Mouse (Mus musculus) Patski (cell line): Measurements from ENCODE around the gene Zfp839. TPM values are rescaled to one million over a fixed set of nuclear protein-coding genes. Genes with fewer than 3 reads are reported as not detected.

Experiments used
- ATAC-seq: fragments of 100-300 bp; one replicate; pipeline ENCODE4 v1.8.0; 2021
- CTCF ChIA-PET: fragments of 350-600 bp; sonication (Branson Sonifier 250); formaldehyde crosslinking; loops from one replicate; lab custom pipeline; 2022; ENCODE audit warnings: inconsistent platforms; lab: Charles Lee
- POLR2A ChIA-PET: fragments of 350-600 bp; sonication (Branson Sonifier 250); formaldehyde crosslinking; loops from one replicate; lab custom pipeline; 2022; ENCODE audit warnings: antibody characterized with exemption, inconsistent platforms; lab: Charles Lee
- DNase-seq: peaks from one replicate; pipeline ENCODE4 v3.0.0-alpha.2; 2011; ENCODE audit warnings: low read depth, low spot score
- H3K27me3 ChIP-seq: fragments of 371-371 bp; one replicate; pipeline ENCODE4 v1.5.1; 2021
- CTCF ChIP-seq: fragments of 100-300 bp; IDR thresholded peaks from one replicate; pipeline ENCODE4 v1.5.1; 2021
- in situ Hi-C: fragments of 300-500 bp; cut with MboI; formaldehyde crosslinking; loops from 3 replicates; pipeline ENCODE4 v1.11.1; 2018; ENCODE audit warnings: low pct_unique_long_range_greater_than_20kb, mixed read lengths
- polyA plus RNA-seq: library from polyadenylated mRNA; unstranded; gene quantifications from one replicate; pipeline ENCODE4 v1.2.3, GENCODE M21; 2021

Zfp839 gene
- polyA plus RNA-seq, 1 experiment from 2014 or later, result 7.6 TPM

DNA sequence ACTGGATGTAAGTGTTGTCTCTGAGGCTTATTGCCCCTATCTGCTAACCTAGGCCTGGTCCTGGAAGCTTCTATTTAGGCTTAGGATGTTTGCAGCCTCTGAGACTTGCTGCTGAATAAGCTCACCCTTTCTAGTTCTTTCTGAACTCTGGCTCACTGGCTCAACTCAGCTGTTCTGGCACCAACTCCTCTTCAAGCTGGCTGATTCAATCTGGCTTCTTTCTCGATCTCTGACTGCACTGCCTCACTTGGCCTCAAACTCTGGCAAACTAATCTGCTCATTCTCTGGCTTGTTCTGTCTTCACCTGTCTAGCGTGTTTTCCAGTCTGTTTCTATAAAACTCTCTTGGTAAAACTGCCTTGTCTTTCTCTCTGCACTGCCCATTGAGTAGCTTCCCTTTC, 25.3 kb downstream of the Zfp839 start:
- no peak for TF ChIP-seq CTCF
- ChIA-PET POLR2A (no interaction called here), CTCF (no interaction called here)
- no peak for ATAC-seq
- no peaks in the 10 kb centered on the region for H3K27me3 ChIP-seq
- in situ Hi-C loops, result no loop called here
- DNase-seq, result no peak

- POLR2A ChIA-PET, result no interaction called here
- in situ Hi-C loops, result no loop called here
- no peaks in the 10 kb centered on the region for H3K27me3 ChIP-seq
- TF ChIP-seq CTCF, result no peak
- ATAC-seq (no peak), DNase-seq (no peak)
- CTCF ChIA-PET, result no interaction called here
These were observed 32.2 kb downstream of the Zfp839 start for GRCm38 (mm10) chr12:110882291-110882690.

GRCm38 (mm10) chr12:110885251-110885650, 35.2 kb downstream of the Zfp839 start:
- CTCF ChIA-PET, result no interaction called here
- DNase-seq (no peak), ATAC-seq (no peak)
- POLR2A ChIA-PET, result no interaction called here
- H3K27me3 ChIP-seq, result no peaks in the 10 kb centered on the region
- no peak for TF ChIP-seq CTCF
- in situ Hi-C loops, result no loop called here

- ChIA-PET CTCF (no interaction called here), POLR2A (no interaction called here)
- ATAC-seq (no peak), DNase-seq (no peak)
- in situ Hi-C loops, result no loop called here
- TF ChIP-seq CTCF, result no peak
- no peaks in the 10 kb centered on the region for H3K27me3 ChIP-seq
These were observed 38.1 kb downstream of the Zfp839 start for GRCm38 (mm10) chr12:110888106-110888505.

DNA sequence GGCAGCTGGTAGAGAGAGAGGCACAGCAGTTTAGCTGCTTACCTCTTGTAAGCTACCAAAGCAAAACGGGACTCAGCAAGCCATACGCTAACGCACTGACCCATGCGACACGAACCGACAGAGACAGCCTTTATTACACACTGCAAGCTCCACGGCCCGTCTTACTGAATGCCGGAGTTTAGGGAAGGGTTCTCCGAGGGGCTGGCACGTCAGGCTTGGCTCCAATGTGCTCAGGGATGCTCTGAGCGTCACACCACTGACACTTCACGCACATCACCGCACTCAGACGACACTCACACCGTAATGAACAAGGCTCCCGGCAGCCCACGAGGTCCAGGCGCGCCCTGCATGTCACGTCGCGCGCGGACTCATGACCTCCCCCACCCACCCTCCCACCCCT, 38.6 kb downstream of the Zfp839 start:
- no peaks in the 10 kb centered on the region for H3K27me3 ChIP-seq
- no peak for TF ChIP-seq CTCF
- peak; percentile 7 for ATAC-seq
- ChIA-PET POLR2A (no interaction called here), CTCF (no interaction called here)
- in situ Hi-C loops, result no loop called here
- DNase-seq, result no peak

- POLR2A ChIA-PET, result no interaction called here
- H3K27me3 ChIP-seq, result no peaks in the 10 kb centered on the region
- in situ Hi-C loops, result no loop called here
- CTCF ChIA-PET, result no interaction called here
- DNase-seq, result peak; percentile 71
- no peak for TF ChIP-seq CTCF
- ATAC-seq, result peak; percentile 89
These were observed 39.3 kb downstream of the Zfp839 start, which contains the start of the genes Cinp and Tecpr2 for GRCm38 (mm10) chr12:110889036-110890020. Cinp (minus strand) TSS chr12:110889145. Tecpr2 (plus strand) TSS chr12:110889264.

DNA sequence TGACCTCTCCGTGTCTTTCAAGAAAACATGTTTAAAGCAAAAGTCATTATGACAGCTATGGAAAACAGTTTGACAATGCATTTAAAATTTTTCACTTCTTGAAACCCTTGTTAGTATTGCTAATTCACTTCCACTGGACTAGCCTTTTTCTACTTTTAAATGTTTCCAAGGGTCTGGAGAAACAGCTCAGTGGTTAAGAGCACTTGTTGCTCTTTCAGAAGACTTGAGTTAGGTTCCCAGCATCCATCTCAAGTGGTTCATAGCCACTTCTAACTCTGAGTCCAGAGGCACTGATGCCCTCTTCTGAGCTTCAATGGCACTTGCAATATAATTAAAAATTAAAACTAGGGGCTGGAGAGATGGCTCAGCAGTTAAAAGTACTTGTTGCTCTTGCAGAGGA, 41.8 kb downstream of the Zfp839 start:
- ChIA-PET CTCF (no interaction called here), POLR2A (no interaction called here)
- no peak for DNase-seq
- no peaks in the 10 kb centered on the region for H3K27me3 ChIP-seq
- no peak for TF ChIP-seq CTCF
- in situ Hi-C loops, result no loop called here
- ATAC-seq, result no peak

DNA sequence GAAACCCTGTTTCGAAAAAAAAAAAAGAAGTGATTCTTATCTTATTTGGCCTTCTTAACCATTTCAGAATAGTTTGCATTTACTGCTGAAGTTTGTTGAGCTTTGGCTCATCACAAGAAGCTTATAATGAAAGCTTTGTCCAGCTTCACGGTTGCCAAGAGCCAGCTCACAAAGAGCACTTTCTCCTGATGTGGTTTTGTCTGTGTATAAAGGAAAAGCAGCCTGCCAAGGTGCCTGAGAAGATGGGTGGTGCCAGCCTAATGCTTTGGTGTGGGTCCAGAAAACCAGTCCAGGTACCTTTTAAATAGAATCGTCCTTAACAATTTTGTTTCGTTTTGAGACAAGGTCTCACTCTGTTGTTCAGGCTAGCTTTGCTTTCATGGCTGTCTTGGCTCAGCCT, 52.1 kb downstream of the Zfp839 start:
- TF ChIP-seq CTCF, result no peak
- in situ Hi-C loops, result no loop called here
- ATAC-seq (no peak), DNase-seq (no peak)
- POLR2A ChIA-PET, result no interaction called here
- no peaks in the 10 kb centered on the region for H3K27me3 ChIP-seq
- CTCF ChIA-PET, result interaction anchor here (0.9 kb wide), 1 partner anchor 25 kb away, joined by 4 read pairs; no protein-coding TSS in a partner anchor

GRCm38 (mm10) chr12:110903536-110903935, 53.5 kb downstream of the Zfp839 start:
- CTCF ChIA-PET, result no interaction called here
- no peak for ATAC-seq
- no peaks in the 10 kb centered on the region for H3K27me3 ChIP-seq
- in situ Hi-C loops, result no loop called here
- DNase-seq, result no peak
- POLR2A ChIA-PET, result no interaction called here
- TF ChIP-seq CTCF, result peak; percentile 40

GRCm38 (mm10) chr12:110907845-110908244, 57.8 kb downstream of the Zfp839 start:
- H3K27me3 ChIP-seq, result no peaks in the 10 kb centered on the region
- no peak for TF ChIP-seq CTCF
- ChIA-PET POLR2A (interaction anchor here (1.4 kb wide), 1 partner anchor 11 kb away, joined by 4 read pairs; no protein-coding TSS in a partner anchor), CTCF (interaction anchor here (1.2 kb wide), 1 partner anchor 17 kb away, joined by 3 read pairs; no protein-coding TSS in a partner anchor)
- ATAC-seq, result no peak
- DNase-seq, result no peak
- in situ Hi-C loops, result no loop called here

GRCm38 (mm10) chr12:110909962-110910361, 59.9 kb downstream of the Zfp839 start:
- no peak for TF ChIP-seq CTCF
- in situ Hi-C loops, result no loop called here
- no peak for ATAC-seq

More at GRCm38 (mm10) chr12:110909962-110910361, 59.9 kb downstream of the Zfp839 start:
- ChIA-PET POLR2A (interaction anchor here (0.6 kb wide), 1 partner anchor 55 kb away, joined by 4 read pairs; no protein-coding TSS in a partner anchor), CTCF (interaction anchor here (0.9 to 1.8 kb wide), 2 partner anchors 12 to 82 kb away, joined by 3 read pairs; no protein-coding TSS in a partner anchor)
- no peaks in the 10 kb centered on the region for H3K27me3 ChIP-seq
- DNase-seq, result no peak
